Mouse (Mus musculus) adrenal gland, postnatal 36 days (tissue): ENCODE data around the gene Fmnl3. TPM values are rescaled to one million over a fixed set of nuclear protein-coding genes. Genes with fewer than 3 reads are reported as not detected.
A peak's percentile ranks its signal among the peaks of the same experiment; 100 is the strongest.

ENCODE experiments used
- DNase-seq, 2 experiments: peaks; one replicate each; pipeline ENCODE4 v3.0.0; 2021; ENCODE audit warnings: mixed read lengths in 1 of 2
- total RNA-seq, 2 experiments: library from RNA; stranded (reverse); gene quantifications; 2 replicates each; pipeline ENCODE4 v1.2.3; 2021

Fmnl3 gene
- total RNA-seq, 2 experiments from 2014 or later = 17.3 to 22.1 TPM

DNA sequence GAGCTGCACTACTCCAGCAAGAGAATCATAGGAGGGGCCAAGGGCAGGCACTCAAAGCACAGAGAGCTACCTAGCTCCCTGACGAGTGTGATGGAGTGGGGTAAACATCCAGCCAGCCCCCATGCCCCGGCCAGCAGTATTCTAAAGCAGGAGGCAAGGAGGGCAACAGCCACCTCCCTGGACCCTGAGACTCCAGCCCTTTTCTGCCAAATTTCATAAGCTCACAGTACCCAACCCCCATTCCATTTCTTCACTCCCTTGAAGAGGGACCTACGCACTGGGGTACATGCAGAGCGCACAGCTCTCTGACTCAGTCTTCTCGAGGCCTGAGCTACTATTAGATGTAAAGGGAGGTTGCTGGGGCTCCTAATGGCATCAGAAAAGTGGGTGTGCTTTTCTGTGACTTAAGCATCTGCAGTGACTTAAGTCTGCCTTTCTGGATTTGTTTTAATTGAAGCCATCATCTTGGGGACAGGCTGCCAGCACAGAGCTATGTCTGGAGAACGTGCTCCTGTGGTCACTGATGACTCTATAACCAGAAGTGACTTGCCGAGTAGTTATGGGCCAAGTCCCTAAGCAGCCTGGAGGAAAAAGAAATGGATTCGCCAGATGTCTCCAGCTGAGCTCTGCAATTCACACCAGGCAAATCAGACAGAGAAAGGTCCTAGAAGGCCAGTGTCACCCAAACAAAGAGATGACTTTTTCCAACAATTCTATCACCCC is 26.0 kb downstream of the Fmnl3 start:
- DNase-seq = no peak

- DNase-seq = peak in 1 of 2 experiments; percentile 31
Measured at GRCm38 (mm10) chr15:99343414-99344147, 26.7 kb downstream of the Fmnl3 start.

DNA sequence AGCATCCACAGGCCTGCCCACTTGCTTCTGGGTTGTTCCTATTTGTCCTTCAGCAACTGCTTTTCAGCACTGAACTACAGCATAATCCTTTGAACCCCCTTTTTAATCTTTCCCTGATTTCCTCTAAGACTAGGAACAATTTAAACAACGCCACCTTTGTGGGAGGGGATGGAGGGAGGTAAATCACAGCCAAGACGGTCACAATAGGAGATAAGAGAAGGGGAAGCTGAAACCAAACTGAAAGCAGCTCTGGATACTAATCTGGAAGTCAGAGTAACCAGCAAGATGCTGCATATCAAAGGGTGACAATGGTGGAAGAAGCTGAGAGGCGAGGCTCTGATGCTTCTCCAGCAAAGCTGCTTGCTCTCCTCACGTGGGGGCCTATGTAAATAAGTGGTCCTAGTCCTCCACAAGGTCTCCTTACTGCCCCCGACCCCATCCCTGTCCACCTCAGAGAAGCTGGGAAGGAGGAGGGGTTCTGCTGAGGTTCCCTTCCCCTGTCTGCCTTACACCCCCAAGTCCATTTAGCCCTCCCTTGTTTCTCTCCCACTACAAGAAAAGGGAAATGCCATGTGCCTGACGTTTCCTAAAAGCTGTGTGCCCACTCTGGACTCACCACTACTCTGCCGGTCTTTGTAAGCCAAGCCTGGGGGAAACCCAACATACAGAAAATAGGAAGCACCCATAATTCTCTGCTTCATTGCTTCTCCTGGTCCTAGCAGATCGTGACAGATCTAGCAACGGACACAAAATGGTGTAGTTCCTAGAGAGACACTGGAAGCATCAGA is 27.9 kb downstream of the Fmnl3 start:
- no peak for DNase-seq

DNA sequence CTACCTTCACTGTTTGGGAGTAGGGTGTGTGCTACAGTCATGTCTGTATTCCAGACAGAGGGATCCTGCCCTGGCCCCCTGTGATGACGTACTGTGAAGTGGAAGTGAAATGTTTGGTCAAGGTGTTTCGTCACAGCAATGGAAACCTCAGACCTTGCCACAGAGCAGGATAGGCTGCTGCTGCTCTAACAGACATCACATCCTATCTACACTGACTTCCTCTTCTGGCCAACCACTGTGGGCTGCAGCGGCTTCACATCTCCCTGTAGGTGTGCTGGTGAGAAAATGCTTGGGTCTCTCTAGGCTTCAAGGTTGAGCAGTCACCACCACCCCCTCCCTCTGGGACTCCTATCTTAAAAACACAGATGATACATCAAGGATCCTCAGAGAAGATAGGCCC is 29.2 kb downstream of the Fmnl3 start:
- DNase-seq = no peak

DNA sequence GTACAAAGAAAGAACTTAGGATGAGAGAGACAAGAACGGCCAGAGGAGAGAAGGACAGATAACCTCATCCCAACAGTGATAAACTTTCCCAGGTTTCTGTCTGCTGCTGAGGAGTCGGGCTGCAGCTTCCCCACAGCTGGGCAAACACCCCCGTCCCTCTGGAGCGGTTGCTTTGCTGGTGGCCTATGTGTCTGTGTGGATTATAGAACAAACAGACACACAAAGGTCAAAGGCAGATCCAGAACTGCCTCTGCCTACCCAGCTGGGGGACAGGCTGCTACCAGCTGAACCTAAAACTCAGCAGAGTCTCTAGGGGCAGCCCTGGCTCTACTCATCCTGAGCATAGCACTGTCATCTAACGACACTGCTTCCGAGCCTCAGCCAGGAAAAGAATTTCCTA is 30.6 kb downstream of the Fmnl3 start:
- DNase-seq = no peak

DNA sequence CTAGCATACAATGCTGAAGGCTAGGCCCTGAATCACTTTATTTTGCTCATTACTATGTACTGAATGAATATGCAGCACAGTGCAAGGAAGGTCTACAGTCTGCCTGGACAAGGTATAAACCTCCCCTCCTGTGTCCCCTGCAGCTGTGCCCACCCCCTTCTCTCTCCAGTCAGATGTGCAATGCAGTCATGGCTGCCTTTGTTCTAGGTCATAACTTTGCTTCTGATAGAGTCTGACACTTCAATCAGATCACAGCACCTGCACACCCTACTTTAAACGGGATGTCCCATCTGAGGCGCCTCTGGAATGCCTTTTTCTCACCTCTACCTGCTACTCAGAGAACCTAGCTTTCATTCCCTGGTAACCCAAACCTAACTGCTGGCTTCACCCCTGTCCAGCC is 31.4 kb downstream of the Fmnl3 start:
- no peak for DNase-seq

GRCm38 (mm10) chr15:99335801-99336320 is 34.4 kb downstream of the Fmnl3 start:
- DNase-seq = no peak

- no peak for DNase-seq
Measured at GRCm38 (mm10) chr15:99334500-99334899, 35.8 kb downstream of the Fmnl3 start.

DNA sequence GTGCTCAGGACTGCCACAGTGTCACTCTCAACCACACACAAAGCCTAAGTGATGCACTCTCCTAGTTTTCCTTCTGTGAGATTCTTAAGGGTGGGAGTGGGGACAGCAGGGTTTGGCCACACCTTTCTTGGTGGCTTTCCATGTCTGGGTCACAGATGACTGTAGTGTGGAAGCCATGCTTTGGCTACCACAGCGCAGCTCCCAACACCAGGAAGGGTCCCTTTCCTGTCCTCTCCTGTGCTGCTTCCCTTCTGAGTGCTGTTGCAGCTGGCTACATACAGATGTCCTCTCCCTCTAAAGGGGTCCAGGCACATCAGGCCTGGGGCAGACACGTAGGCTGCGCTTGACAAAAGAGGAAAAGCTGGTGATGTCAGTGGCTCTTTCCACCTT is 36.6 kb downstream of the Fmnl3 start:
- DNase-seq = peak; percentile 25 to 38

DNA sequence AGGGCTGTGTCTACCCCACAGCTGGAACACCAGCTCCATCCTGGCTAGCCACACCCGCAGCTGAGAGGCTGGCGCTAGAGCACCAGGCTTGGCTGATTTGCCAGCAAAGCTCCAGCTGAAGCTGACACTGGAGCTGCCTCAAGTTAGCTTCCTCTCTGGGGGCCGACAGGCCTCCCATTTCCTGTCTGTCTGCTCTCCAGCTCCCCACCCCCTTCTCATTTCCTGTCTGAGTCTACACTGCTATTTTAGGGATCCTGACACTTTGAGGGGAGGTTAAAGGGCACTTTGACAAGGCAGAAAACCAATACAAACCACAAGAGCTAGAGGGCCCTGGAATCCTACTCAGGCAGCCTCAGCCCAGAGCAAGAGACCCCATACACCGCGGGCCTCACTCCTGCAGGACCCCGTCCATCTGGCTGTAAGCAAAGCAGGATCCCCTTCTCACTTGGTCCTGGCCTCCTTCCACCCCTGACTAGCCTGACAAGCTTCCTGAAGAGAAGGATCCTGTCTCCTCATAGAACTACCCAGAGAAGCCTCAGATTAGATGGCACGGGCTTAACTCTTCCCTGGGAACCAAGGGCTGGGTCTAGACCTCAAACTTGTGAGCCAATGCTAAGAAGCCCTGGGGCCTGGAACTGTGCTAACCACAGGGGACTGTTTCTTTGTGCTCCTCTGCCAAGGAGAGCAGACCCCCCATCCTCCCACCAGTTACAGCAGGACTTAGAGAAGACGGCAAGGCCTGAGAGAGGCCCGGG is 37.2 kb downstream of the Fmnl3 start:
- DNase-seq = peak; percentile 56 to 78

DNA sequence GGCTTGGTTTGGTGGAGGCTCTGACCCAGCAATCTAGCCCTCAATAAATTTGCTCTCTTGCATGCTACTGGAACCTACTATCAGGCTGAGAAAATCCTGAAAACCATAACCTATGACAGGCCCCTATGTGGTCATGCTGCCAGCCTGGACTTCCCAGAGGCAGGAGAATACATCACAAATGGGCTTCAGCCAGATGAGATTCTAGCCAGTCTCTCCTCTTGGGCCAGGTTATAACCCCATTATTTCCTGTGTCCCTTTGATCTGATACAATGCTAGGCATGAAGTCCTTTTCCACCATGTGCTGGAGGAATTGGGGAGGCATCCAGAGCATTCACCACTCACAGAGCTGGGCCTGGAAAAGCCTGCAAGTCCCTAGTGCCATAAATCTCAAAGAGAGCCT is 38.2 kb downstream of the Fmnl3 start:
- DNase-seq = no peak

DNA sequence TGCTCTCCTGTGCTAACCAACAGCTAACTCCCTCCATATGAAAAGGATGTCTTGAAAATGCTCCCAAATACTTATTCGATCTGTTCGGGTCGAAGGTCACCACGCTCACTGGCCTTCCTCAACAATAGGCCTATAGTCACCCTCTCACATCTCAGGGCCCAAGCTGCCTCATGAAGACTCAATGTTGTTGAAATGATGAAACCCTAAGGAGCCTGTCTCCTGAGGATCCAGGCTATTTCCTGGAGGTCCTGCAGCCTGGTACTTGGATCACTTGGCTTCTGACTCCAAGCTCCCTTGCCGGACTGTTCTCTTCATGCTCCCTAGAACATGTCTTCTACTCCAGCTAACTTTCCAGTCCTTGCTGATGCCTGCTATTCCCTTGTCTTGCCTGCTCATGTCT is 38.9 kb downstream of the Fmnl3 start:
- no peak for DNase-seq

GRCm38 (mm10) chr15:99330324-99330723 is 40.0 kb downstream of the Fmnl3 start:
- no peak for DNase-seq

DNA sequence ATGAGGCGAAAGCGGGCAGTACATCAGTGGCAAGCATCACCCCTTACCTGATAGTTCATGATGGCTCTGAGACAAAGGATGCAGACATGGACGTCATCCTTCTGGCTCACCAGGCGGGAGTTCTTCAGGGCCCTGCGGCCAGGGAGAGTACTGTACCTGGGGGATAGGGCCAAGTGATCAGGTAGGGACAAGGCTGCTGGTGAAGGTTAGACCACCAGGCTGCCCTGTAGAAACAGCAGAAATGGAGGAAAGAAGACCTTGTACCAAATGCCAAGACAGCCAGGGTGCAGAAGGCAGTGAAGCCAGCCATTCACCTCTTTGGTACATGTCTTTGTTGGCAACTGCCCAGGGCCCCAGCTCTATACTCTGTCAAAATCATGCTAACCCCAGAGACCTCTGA is 42.3 kb downstream of the Fmnl3 start:
- no peak for DNase-seq

GRCm38 (mm10) chr15:99326959-99327358 is 43.3 kb downstream of the Fmnl3 start:
- DNase-seq = peak; percentile 30 to 36

GRCm38 (mm10) chr15:99326407-99326806 is 43.9 kb downstream of the Fmnl3 start:
- DNase-seq = peak in 1 of 2 experiments; percentile 34

- DNase-seq = no peak
Measured at GRCm38 (mm10) chr15:99325598-99325997, 44.7 kb downstream of the Fmnl3 start.

GRCm38 (mm10) chr15:99324151-99324550 is 46.1 kb downstream of the Fmnl3 start:
- DNase-seq = no peak

- DNase-seq = no peak
Measured at GRCm38 (mm10) chr15:99320978-99321377, 49.3 kb downstream of the Fmnl3 start.

GRCm38 (mm10) chr15:99320168-99320674 is 50.1 kb downstream of the Fmnl3 start:
- DNase-seq = no peak

DNA sequence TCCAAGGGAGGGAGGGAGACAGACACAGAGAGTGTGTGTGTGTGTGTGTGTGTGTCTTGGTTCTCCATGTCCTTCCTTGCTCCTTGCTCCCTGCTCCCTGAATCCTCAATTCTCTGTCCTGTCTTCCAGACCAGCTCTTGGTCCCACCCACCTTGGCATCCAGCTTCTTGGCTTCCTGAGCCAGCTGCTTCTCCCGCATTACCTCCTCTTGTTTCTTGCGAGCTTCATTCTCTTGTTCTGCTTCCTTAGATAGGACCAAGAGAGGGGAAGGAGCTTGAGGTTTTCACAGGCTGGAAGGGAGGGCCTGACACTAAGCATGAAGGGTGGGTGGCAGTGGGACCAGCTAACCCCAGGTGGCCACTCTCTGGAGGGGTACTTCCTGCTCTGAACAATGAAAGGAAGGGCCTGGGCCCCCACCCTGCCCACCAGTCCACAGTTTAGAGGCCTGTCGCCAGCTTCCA is 50.8 kb downstream of the Fmnl3 start:
- peak in 1 of 2 experiments; percentile 28 for DNase-seq
